Mouse (Mus musculus): ENCODE results near the gene AC124108.1.
A peak's percentile ranks its signal among the peaks of the same experiment; 100 is the strongest.

Gene AC124108.1

DNA sequence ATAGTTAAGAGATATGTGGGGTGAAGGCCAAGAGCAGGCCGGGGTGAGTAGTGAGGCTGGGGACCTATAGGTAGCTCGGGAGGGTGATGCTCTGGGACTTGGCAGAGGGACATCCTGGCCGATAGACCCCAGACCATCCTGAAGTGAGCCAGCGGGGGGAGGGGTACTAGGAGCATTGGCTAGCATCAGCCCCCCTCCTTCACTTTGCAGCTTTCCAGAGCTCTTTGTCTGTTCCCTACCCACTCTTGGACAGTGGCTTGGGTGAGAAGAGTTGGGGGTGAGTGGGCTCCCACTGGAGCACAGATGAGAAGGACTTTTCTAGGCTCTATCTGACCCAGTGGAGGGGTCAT is 10.2 kb downstream of the AC124108.1 start:
- DNase-seq: peak; percentile 59 to 66

DNA sequence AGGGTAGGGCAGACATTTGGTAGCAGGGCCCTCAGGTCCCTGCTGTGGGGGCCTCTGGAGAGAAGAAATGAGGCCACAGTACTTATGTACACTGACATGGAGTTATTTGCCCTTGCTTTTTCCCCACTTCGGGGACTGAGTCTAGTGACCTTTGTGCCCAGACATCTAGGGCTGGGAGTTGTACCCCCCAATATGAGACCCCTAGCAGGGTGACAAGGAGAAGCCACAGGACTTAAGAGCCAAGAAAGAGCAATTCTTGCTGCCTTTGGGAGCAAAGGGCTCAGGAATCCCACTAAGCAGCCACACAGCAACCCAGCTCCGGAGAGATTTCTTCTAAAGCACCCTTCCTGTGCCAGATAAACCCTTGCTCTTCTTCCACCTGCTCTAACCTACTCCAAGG is 10.7 kb downstream of the AC124108.1 start:
- DNase-seq: peak in 1 of 2 experiments; percentile 30

- DNase-seq: peak; percentile 67 to 68
These were observed 11.5 kb downstream of the AC124108.1 start for GRCm38 (mm10) chr1:132202771-132203170.

DNA sequence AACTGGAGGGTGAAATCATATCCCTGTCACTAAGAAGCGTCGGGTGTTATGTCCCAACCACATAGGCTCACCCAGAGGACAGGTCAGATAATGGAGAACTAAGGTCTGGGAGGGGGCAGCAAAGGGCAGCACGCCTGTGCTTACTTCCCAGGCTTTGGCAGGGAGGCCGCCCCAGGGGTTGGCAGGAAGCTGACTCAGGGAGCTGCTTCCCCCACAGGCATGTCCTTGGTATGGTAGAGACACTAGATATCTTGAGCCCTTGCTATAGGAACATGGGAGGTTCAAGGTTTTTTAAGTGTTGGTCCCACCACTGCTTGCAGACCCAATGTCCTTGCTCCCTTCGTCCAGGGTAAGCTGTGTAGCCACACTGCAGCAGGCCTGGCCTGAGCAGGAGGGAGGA is 14.7 kb downstream of the AC124108.1 start:
- DNase-seq: no peak

- DNase-seq: no peak
These were observed 15.6 kb downstream of the AC124108.1 start for GRCm38 (mm10) chr1:132206828-132207227.

GRCm38 (mm10) chr1:132208154-132208553 is 16.9 kb downstream of the AC124108.1 start:
- peak; percentile 91 to 92 for DNase-seq

DNA sequence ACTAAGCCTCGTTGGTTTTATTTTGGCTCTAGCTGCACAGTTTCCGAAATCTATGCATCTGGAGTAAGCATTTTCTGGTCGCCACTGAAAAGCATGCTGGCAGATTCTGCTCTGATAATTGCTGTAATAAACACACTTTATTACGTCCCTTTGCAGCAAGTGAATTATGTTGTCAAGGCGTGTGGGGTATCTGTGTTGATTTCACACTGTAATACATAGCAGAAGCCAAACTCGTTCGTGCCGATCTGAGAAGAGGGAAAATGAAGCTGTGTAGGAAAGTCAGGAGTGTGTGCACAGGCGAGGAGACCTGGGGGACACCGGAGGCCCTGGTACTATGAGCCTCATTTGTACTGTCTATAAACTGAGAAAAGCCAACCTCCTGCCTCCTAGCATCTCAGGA is 18.1 kb downstream of the AC124108.1 start:
- DNase-seq: no peak

DNA sequence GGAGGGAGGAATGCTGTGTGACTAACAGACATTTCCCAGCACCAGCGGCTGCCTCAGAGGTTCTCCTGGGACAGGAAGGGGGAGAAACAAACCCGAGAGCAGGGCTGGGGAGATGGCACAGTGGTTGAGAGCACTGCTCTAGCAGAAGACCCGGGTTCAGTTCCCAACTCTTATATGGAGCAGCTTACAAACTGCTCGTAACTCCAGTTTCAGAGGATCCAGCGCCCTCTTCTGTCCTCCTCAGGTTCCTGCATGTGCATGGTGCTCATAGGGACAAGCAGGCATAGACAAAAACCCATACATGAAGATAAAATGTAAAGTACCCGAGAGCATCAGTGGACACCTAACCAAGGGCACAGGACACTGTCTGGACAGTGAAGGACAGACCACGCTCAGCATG is 19.7 kb downstream of the AC124108.1 start:
- peak; percentile 57 to 72 for DNase-seq

DNA sequence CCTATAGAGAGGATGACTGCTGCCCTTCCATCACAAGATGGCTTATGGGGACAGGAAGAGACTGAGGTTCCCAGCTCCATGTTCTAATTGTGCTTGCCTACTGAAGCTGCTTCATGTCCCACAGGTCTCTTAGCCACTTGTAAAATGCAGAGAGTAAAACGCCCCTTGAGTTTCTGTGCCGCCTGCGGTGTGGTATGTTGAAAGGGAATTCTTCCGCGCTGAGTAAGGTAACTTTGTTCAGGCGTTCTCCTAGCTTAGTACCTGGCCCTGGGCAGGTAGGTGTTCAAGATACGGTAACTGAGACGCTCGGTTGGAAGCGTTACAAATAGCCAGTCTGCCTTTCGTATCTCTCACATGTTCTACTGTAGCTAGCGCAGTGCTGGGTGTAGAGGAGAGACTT is 20.4 kb downstream of the AC124108.1 start:
- no peak for DNase-seq

GRCm38 (mm10) chr1:132212218-132212617 is 21.0 kb downstream of the AC124108.1 start:
- DNase-seq: peak; percentile 70 to 85

GRCm38 (mm10) chr1:132213076-132213475 is 21.8 kb downstream of the AC124108.1 start:
- DNase-seq: peak; percentile 59 to 76

- DNase-seq: no peak
These were observed 25.0 kb downstream of the AC124108.1 start for GRCm38 (mm10) chr1:132216276-132216675.

DNA sequence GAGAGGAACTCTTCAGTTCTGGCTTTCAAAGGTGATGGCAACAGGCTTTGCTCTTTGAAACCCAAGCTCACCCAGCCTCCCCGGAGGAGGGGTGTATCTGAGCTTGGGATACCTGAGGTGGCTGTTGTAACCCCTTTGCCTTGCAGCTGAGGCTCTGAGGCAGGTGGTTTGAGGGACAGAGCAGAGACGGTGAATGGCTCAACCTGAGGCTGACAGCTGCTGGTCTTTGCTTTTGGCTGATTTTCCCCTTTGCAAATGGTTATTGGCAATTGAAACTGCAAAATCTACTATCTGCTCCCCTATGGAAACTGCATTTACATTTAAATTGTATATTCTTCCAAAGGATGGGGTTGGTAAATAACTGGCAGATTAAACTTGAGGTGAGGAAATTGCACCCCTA is 30.4 kb downstream of the AC124108.1 start:
- DNase-seq: no peak

- DNase-seq: no peak
These were observed 30.9 kb downstream of the AC124108.1 start for GRCm38 (mm10) chr1:132222166-132222565.

DNA sequence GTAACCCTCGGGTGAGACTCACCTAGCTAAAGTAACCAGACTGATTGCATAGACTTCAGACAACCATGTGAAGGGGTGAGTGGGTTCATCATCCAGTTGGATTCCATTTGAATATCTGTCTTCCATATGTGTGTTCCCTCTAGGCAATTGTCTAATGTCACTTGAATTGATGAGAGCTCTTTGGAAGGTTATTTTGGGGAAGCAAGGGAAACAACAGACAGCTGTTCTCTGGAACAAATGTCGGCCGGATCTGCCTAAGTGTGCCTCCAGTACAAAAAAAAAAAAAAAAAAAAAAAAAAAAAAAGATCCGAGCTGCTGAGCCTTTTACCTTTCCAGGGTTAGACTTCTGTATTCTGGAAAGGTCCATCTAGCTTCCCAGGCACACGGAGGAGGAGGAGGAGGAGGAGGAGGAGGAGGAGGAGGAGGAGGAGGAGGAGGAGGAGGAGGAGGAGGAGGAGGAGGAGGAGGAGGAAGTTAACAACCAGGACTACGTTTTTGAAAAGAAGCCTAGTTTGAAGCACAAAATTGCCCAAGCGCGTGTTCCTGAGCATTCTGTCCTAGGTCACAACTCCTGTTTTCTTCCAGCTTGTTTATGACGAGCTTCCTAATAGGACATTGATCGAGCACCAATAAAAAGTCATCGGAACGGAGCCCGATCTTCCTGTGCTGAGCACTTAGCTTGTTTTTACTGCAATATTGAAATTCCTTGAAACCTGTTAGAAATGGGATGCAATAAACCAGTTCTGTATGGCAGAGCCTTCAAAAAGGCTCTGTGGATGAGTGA is 35.2 kb downstream of the AC124108.1 start:
- DNase-seq: no peak

DNA sequence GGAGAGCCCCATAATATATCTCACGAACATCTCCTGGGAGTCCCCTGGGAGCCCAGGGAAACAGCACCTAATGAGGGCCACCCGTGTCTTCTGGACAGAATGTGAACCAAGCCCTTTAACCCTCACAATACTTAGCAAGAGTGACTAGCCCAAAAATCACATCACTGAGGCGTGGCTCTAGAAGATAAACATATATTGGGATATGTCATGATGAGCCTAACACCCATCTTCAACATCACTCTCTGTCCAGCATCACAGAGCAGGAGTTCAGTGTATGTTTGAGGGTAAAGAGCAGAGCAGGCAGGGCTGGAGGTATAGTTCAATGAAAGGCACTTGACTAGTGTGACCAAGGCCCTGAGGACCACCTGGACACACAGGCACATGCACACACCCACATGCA is 38.4 kb downstream of the AC124108.1 start, which contains the start of gene Gm10188:
Gene Gm10188, minus strand, starts transcription at position 101 of the 400 bp plus-strand sequence.
- DNase-seq: no peak

DNA sequence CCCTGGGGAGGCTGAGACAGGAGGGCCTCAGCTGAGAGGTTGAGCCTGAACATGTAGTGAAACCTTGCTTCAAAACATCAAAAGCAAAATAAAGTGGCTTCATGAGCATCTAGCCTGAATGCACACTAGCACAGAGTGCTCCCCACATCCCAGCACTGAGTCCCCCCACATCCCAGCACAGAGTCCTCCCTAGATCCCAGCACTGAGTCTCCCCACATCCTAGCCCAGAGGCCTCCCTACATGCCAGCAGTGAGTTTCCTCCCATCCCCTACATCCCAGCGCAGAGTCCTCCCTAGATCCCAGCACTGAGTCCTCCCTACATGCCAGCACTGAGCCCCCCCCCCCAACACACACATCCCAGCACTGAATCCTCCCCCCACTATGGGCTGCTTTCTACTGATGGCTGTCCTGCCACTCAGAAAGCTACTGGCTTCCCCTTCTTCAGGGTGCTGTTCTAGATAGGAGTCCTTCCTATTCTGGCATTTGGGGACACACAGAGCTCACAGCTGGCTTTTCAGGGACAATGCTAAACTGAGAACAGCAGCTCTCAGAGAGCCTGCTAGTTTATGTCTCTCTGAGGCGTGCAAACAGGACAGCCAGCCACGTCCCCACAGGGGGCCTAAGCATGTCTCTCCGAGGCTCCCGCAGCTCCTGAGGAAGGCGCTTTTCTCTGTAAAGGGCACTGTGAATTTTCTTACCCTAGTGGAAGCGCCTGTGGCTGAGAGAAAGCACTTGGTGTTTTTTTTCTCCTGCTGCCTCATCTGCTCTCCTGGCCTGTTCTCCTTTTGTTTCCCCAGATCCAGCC is 40.4 kb downstream of the AC124108.1 start:
- DNase-seq: no peak

DNA sequence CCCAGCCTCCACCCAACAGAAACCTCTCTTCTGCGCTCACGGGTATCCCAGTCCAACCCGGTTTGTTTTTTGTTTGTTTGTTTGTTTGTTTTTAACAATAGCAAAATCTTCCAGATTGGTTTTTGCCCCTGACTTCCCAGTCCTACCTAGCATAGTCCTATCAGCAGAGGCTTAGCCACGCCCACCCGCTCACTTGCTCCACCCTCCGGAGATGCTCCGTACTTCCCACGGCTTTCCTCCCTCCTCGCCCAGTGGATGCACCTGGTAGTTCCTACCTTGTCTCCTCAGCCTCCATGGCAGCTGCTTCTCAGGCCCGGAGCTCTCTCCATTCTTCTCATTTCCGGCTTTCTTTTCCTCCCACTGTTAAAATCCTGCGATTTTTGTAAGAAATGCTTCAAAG is 42.3 kb downstream of the AC124108.1 start:
- peak; percentile 57 to 84 for DNase-seq

- no peak for DNase-seq
These were observed 43.6 kb downstream of the AC124108.1 start for GRCm38 (mm10) chr1:132234757-132235273.

- DNase-seq: peak; percentile 87 to 88
These were observed 46.4 kb downstream of the AC124108.1 start for GRCm38 (mm10) chr1:132237585-132238159.

- no peak for DNase-seq
These were observed 53.8 kb downstream of the AC124108.1 start for GRCm38 (mm10) chr1:132245010-132245409.

GRCm38 (mm10) chr1:132246137-132246536 is 54.9 kb downstream of the AC124108.1 start:
- DNase-seq: no peak

- DNase-seq: no peak
These were observed 55.4 kb downstream of the AC124108.1 start for GRCm38 (mm10) chr1:132246641-132247040.
